Mouse (Mus musculus) thymus, adult 2 months (tissue): ENCODE measurements around the gene Fam205a1.
A peak's percentile ranks its signal among the peaks of the same experiment; 100 is the strongest.

Experiments used
- CTCF ChIP-seq: fragments of 200-500 bp; IDR thresholded peaks from 2 replicates; pipeline ENCODE4 v1.5.1; 2012; ENCODE audit warnings: mild to moderate bottlenecking, control low read depth, low read length, moderate library complexity, borderline replicate concordance; ENCODE audit not compliant: control insufficient read depth, poor library complexity, insufficient read depth; ENCODE audit errors: extremely low read depth
- POLR2A ChIP-seq: fragments of 200-500 bp; IDR thresholded peaks from 2 replicates; pipeline ENCODE4 v1.6.1; 2012; ENCODE audit warnings: mild to moderate bottlenecking, low read length, control low read depth, moderate library complexity; ENCODE audit not compliant: control insufficient read depth, poor library complexity, insufficient read depth; ENCODE audit errors: extremely low read depth

DNA sequence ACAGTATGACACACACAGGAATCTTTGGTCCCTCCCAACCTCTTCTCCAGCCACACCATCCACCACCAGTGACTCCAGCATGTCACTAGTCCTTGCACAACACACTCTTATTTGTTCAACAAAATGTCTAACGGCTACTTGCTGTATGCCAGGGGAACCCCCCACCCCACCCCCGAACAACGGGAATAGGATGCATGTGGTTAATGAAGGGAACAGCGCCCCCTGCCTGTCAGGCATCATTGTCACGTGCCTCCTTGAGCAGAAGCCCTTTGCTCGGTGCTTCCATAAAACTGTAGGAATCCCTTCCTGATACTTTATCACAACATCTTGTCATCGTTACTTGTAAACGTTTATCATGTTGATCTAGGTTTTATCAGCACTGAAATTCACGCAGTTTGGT, 48.5 kb upstream of the Fam205a1 start:
- no peak for TF ChIP-seq POLR2A
- peak; percentile 45; the same call in 1 of the 2 replicates for TF ChIP-seq CTCF
